Mouse (Mus musculus): ENCODE measurements around the gene Cdc42ep5.
"Not testable (repeated sequence)": the region's sequence is repeated elsewhere in the genome, so short reads cannot be mapped to it uniquely, and the experiment has no call there.

DNA sequence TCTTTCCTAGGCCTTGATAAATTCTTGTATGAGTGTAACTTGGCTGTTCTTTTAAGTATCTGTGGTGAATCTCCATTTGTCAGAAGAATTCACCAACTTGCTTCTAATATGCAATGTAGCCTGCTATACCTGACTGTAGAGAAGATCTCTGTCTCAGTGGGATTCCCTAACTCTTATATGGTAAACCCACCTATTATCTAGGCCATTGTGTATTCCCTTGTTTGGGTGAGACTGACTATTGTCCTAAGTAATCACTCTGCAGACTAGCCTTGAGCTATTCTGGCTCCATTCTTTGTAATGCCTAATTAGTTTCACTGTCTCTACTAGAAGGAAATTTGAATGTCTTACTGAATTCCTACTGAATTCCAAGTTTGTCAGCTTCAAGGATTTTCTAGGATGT, 48.8 kb upstream of the Cdc42ep5 start:
- TF ChIP-seq ZC3H11A (IDR thresholded peaks at IDR 0.05; ENCODE audit: borderline replicate concordance, low read depth, low read length); CHD2 (IDR thresholded peaks at IDR 0.05; ENCODE audit: low read depth, low read length): not testable (repeated sequence)

Data from ES-E14 (cell line).